Mouse (Mus musculus): ENCODE data around the gene Stk24. TPM values are rescaled to one million over a fixed set of nuclear protein-coding genes. Genes with fewer than 3 reads are reported as not detected.

Gene Stk24
- polyA plus RNA-seq, 1 experiment from 2014 or later = 36.6 TPM

DNA sequence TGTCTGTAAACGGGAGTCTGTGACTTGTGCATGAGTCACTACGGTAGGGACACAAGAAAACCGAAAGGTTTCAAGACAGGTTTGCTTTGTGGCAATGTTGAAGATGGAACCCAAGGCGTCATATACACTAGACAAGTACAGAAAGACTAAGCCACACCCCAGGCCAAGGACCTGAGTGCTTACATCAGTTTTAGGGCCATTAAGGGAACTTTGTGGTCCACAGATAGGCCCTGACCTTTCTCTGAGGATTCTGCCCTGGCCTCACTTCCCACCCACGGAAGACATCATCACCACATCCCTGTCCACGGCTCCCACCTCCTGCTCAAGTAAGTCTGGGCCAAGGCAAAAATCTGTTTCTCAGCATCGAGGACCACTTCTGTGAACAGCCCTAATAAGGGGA, 27.1 kb upstream of the Stk24 start:
- 95% methylated on average over 7 of the region's 7 CpGs for WGBS
- no peak overlapping the region for H3K4me3 ChIP-seq
- no peak overlapping the region for H3K27ac ChIP-seq
- no peaks in the 10 kb centered on the region for H3K9me3 ChIP-seq
- H3K9ac ChIP-seq = no peak overlapping the region
- no peak overlapping the region for H3K4me2 ChIP-seq (replicated peaks)
- no peaks in the 10 kb centered on the region for H3K36me3 ChIP-seq
- no peaks in the 10 kb centered on the region for H3K4me1 ChIP-seq
- H3K27me3 ChIP-seq (replicated peaks) = no peaks in the 10 kb centered on the region
- ATAC-seq (ENCODE audit: low FRiP score, low read depth) = no peak

- 0 out of 2 replicates have a peak overlapping the region, but pooled peaks have one; percentile 38 for H3K9ac ChIP-seq
- peak overlapping the region; percentile 50 for H3K4me2 ChIP-seq (replicated peaks)
- no peak overlapping the region for H3K27ac ChIP-seq
- H3K27me3 ChIP-seq (replicated peaks) = no peaks in the 10 kb centered on the region
- peak overlapping the region; percentile 11; the same call in 1 of the 2 replicates for H3K4me3 ChIP-seq
- H3K36me3 ChIP-seq = no peaks in the 10 kb centered on the region
- H3K4me1 ChIP-seq = no peaks in the 10 kb centered on the region
- no peak for ATAC-seq (ENCODE audit: low FRiP score, low read depth)
- no peaks in the 10 kb centered on the region for H3K9me3 ChIP-seq
- 48% methylated on average over 15 of the region's 15 CpGs for WGBS
Measured at GRCm38 (mm10) chr14:121405546-121405945, 25.7 kb upstream of the Stk24 start.

DNA sequence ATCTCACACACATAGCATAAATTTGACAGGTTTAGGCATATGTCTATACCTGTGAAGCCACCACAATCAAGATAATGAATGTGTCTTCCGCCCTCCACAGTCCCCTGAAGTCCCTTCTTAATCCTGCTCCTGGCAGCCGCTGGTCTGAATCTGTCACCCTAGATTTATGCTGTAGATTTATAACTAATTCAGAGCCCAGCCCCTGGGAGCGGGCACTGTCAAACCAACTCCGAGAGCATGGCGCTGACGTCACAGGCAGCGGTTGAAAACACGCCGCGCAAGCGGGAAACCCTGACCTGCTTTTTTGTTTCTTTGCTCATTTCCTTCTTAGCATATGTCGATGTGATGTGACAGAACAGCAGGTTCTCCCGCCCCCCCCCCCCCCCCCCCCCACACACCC, 25.3 kb upstream of the Stk24 start:
- Histone ChIP-seq H3K9me3 (no peaks in the 10 kb centered on the region), H3K4me1 (no peaks in the 10 kb centered on the region), H3K9ac (0 out of 2 replicates have a peak overlapping the region, but pooled peaks have one; percentile 38), H3K4me2 (replicated peaks) (peak overlapping the region; percentile 50), H3K27me3 (replicated peaks) (no peaks in the 10 kb centered on the region), H3K27ac (no peak overlapping the region), H3K36me3 (no peaks in the 10 kb centered on the region), H3K4me3 (peak overlapping the region; percentile 11; the same call in 1 of the 2 replicates)
- 54% methylated on average over 13 of the region's 13 CpGs for WGBS
- peak; percentile 66 for ATAC-seq (ENCODE audit: low FRiP score, low read depth)

- no peak for ATAC-seq (ENCODE audit: low FRiP score, low read depth)
- whole genome bisulfite sequencing = 88% methylated on average over 6 of the region's 6 CpGs
Measured at GRCm38 (mm10) chr14:121399676-121400075, 19.9 kb upstream of the Stk24 start.

DNA sequence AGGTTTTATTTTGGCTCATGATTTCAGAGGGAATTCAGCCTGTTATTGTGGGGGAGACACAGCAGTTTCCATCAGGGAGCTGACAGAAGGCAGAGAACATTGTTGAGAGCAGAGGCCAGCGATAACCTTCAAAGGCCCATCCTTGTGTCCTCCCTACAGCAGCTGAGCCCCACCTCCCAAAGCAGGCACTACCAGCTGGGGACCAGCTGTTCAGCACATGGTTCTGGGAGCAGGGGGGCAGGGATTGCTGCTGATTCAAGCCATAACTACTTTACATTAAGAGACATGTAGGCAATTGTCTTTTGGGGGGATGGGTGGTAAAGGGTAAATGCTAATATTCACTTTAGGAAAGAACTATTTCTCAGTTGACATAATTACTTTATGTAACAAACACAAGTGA, 17.7 kb upstream of the Stk24 start:
- Histone ChIP-seq H3K9ac (no peak overlapping the region), H3K27ac (no peak overlapping the region), H3K36me3 (no peaks in the 10 kb centered on the region), H3K4me1 (no peaks in the 10 kb centered on the region), H3K4me2 (replicated peaks) (no peak overlapping the region), H3K4me3 (no peak overlapping the region), H3K9me3 (no peaks in the 10 kb centered on the region), H3K27me3 (replicated peaks) (no peaks in the 10 kb centered on the region)
- ATAC-seq (ENCODE audit: low FRiP score, low read depth) = no peak
- 42% methylated on average over 1 of the region's 1 CpGs for WGBS

More at GRCm38 (mm10) chr14:121399676-121400075, 19.9 kb upstream of the Stk24 start:
- Histone ChIP-seq H3K27ac (no peak overlapping the region), H3K27me3 (replicated peaks) (no peaks in the 10 kb centered on the region), H3K9ac (no peak overlapping the region), H3K36me3 (no peaks in the 10 kb centered on the region), H3K4me1 (no peaks in the 10 kb centered on the region), H3K4me2 (replicated peaks) (no peak overlapping the region), H3K9me3 (no peaks in the 10 kb centered on the region), H3K4me3 (no peak overlapping the region)

GRCm38 (mm10) chr14:121395125-121395524, 15.3 kb upstream of the Stk24 start:
- no peaks in the 10 kb centered on the region for H3K4me1 ChIP-seq
- no peak overlapping the region for H3K27ac ChIP-seq
- H3K27me3 ChIP-seq (replicated peaks) = no peaks in the 10 kb centered on the region
- H3K4me2 ChIP-seq (replicated peaks) = no peak overlapping the region
- ATAC-seq (ENCODE audit: low FRiP score, low read depth) = no peak
- H3K4me3 ChIP-seq = no peak overlapping the region
- no peaks in the 10 kb centered on the region for H3K36me3 ChIP-seq
- H3K9ac ChIP-seq = no peak overlapping the region
- WGBS = 93% methylated on average over 4 of the region's 4 CpGs
- H3K9me3 ChIP-seq = no peaks in the 10 kb centered on the region

DNA sequence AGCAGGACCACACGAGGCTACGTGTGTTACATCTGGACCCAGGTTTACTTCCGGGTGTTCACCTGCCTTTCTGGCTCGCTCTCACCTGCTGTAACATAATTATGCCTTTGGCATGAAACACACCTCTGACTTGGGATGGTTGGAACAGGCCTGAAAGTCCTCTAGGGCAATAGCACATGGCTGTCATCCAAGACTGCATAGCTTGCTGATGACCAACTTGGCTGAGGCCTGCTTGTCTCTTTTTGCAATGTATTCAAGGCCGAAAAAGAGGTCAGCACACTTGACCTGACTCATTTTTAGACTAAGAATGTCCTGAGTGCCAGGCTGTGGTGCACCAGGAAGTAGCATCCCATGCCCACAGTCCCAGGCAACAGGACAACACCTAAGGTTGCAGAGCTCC, 12.1 kb upstream of the Stk24 start:
- no peak overlapping the region for H3K4me3 ChIP-seq
- H3K36me3 ChIP-seq = no peaks in the 10 kb centered on the region
- H3K4me2 ChIP-seq (replicated peaks) = no peak overlapping the region
- ATAC-seq (ENCODE audit: low FRiP score, low read depth) = no peak
- H3K27ac ChIP-seq = no peak overlapping the region
- 90% methylated on average over 5 of the region's 5 CpGs for WGBS
- no peaks in the 10 kb centered on the region for H3K4me1 ChIP-seq
- H3K9me3 ChIP-seq = no peaks in the 10 kb centered on the region
- H3K27me3 ChIP-seq (replicated peaks) = no peaks in the 10 kb centered on the region
- H3K9ac ChIP-seq = no peak overlapping the region

DNA sequence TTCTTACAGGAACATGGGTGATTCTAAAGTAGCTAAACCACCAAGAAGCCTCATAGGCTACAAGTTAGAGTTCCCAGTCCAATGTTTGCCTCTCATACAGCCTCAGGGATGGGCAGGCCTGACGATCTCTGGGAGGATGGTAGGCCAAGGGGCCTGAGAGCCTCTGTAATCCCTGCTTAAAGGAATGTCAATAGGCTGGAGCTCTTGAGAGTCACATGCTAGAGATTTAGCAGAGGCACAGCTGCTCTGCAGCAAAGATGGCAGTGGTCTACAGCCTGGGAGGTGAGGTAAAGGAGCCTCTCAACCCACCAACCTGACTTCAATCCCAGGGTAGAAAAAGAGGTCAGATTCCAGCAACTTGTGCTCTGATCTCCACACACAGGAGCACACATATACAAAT, 7.9 kb upstream of the Stk24 start:
- Histone ChIP-seq H3K4me2 (replicated peaks) (no peak overlapping the region), H3K36me3 (no peaks in the 10 kb centered on the region), H3K4me1 (no peaks in the 10 kb centered on the region), H3K9me3 (no peaks in the 10 kb centered on the region), H3K4me3 (no peak overlapping the region), H3K27me3 (replicated peaks) (no peaks in the 10 kb centered on the region), H3K27ac (no peak overlapping the region), H3K9ac (no peak overlapping the region)
- 84% methylated on average over 1 of the region's 1 CpGs for WGBS
- ATAC-seq (ENCODE audit: low FRiP score, low read depth) = no peak

DNA sequence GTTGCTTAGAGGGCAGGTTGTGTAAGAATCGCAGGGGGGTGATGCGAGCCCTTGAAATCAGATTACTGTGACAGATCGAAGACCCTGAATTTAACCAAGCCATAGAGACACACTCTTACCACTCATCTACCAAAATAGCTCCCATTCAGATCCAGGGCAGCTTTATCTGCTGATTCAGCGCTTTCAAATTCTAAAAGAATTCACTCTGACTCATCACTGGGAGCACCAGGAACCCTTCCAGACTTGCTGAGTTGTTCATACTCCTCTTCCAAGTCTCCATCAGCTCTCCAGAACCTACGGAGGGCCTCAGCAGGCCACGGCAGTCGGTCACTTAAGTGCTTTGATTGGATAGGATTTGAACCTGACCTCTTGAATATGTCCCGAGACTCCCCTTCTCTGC, 5.6 kb upstream of the Stk24 start:
- Histone ChIP-seq H3K9me3 (no peaks in the 10 kb centered on the region), H3K4me3 (no peak overlapping the region), H3K4me1 (no peaks in the 10 kb centered on the region), H3K4me2 (replicated peaks) (no peak overlapping the region), H3K27me3 (replicated peaks) (no peaks in the 10 kb centered on the region), H3K36me3 (no peaks in the 10 kb centered on the region), H3K27ac (no peak overlapping the region), H3K9ac (no peak overlapping the region)
- no peak for ATAC-seq (ENCODE audit: low FRiP score, low read depth)
- WGBS = 90% methylated on average over 8 of the region's 8 CpGs

GRCm38 (mm10) chr14:121383801-121384200, 4.0 kb upstream of the Stk24 start:
- Histone ChIP-seq H3K9ac (no peak overlapping the region), H3K27ac (no peak overlapping the region), H3K4me1 (peaks cover 8% of the 10 kb centered on the region; the same call in 1 of the 2 replicates), H3K27me3 (replicated peaks) (no peaks in the 10 kb centered on the region), H3K36me3 (no peaks in the 10 kb centered on the region), H3K4me2 (replicated peaks) (no peak overlapping the region), H3K4me3 (no peak overlapping the region), H3K9me3 (no peaks in the 10 kb centered on the region)
- WGBS = 49% methylated on average over 3 of the region's 3 CpGs
- ATAC-seq (ENCODE audit: low FRiP score, low read depth) = no peak

DNA sequence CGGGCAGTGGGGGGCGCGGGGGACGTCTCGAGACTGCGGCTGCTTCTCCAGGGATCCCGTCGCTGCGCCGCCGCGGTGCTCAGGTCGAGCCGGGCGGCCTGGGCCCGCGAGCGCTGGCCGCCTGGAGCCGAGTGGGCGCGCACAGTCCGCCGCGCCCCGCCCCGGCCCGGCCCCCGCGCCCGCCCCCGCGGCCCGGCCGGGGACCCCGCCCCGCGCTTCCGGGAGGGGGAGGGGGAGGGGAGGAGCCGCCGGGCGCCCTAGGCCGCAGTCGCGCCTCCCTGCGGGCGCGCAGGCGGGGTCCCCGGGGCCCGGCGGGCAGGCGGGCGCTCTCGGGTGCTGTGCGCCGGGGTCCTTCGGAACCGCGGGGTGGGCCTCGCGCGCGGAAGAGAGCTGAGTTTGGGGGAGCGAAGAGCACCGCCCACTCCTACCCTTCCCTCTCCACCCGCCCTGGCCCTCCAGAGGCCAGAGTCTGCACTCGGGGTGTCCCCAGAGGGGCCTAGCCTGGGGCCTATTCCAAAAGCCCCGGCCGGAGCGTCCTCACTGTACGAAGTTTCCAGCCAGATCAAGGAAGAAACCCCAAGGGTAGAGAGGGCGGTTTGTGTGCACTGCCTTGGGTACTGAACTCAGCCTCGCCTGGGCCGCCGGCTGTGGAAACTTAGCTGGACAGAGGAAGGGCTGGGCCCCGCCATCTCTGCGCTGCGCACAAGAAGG, 540 bp downstream of the Stk24 start:
- H3K9me3 ChIP-seq = no peaks in the 10 kb centered on the region
- peaks cover 19% of the 10 kb centered on the region; the same call in 1 of the 2 replicates for H3K4me1 ChIP-seq
- peak overlapping the region; percentile 92 for H3K9ac ChIP-seq
- H3K27ac ChIP-seq = peak overlapping the region; percentile 82
- peak overlapping the region; percentile 93 for H3K4me2 ChIP-seq (replicated peaks)
- H3K36me3 ChIP-seq = no peaks in the 10 kb centered on the region
- peak; percentile 89 for ATAC-seq (ENCODE audit: low FRiP score, low read depth)
- under 1% methylated on average over 59 of the region's 79 CpGs for WGBS
- no peaks in the 10 kb centered on the region for H3K27me3 ChIP-seq (replicated peaks)
- peak overlapping the region; percentile 82 for H3K4me3 ChIP-seq

- no peaks in the 10 kb centered on the region for H3K36me3 ChIP-seq
- peak overlapping the region; percentile 92 for H3K9ac ChIP-seq
- peak overlapping the region; percentile 62 for H3K27ac ChIP-seq
- peak overlapping the region; percentile 93 for H3K4me2 ChIP-seq (replicated peaks)
- H3K27me3 ChIP-seq (replicated peaks) = no peaks in the 10 kb centered on the region
- ATAC-seq (ENCODE audit: low FRiP score, low read depth) = peak; percentile 81
- under 1% methylated on average over 83 of the region's 83 CpGs for WGBS
- no peaks in the 10 kb centered on the region for H3K9me3 ChIP-seq
- peak overlapping the region; percentile 82 for H3K4me3 ChIP-seq
- H3K4me1 ChIP-seq = peaks cover 19% of the 10 kb centered on the region; the same call in 1 of the 2 replicates
Measured at GRCm38 (mm10) chr14:121378243-121379115, 1.3 kb downstream of the Stk24 start.

All from neural tube, embryonic 12.5 days (tissue).